Mouse (Mus musculus) right cerebral cortex, postnatal 25 days (tissue): ENCODE data around the gene Ccdc137.

Experiments used
- DNase-seq: peaks from one replicate; pipeline ENCODE4 v3.0.0; 2022

The Ccdc137 gene

DNA sequence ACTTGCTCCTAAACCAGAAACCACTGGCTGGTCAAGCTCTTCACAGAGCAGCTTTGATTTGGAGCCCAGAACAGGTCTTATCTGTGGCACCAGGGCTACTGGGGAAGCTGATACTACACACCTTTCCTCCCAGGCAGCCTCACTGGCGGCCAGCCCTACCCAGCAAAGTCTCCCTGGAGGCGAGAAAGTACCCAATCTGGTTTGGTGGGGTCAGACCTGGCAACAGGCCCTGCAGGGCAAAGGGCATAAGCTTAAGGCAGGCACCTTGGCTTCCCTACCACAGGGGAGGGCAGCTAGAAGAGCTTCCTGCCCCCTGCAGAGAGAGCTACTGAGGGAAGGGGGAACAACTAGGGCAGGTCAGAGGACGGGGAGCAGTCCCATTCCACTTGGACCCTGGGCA lies 42.4 kb downstream of the Ccdc137 start:
- DNase-seq: no peak

DNA sequence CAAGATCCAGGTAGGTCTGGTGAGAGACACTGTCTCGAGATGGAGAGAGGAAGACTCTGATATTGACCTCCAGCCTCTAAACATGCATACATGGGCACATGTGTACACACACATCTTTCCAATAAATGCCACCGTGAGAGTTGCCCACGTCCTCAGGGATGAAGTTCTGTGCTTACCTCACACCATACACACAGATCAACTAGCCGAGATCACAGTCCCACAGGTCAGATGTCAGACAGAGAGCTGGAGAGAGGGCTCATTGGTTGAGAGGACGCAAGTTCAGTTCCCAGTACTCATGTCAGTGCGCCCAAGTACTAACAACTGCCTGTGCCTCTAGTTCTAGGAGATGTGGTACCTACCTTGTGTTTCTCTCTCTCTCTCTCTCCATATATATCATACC lies 43.1 kb downstream of the Ccdc137 start:
- no peak for DNase-seq

GRCm38 (mm10) chr11:120501701-120502100 lies 43.8 kb downstream of the Ccdc137 start:
- no peak for DNase-seq

DNA sequence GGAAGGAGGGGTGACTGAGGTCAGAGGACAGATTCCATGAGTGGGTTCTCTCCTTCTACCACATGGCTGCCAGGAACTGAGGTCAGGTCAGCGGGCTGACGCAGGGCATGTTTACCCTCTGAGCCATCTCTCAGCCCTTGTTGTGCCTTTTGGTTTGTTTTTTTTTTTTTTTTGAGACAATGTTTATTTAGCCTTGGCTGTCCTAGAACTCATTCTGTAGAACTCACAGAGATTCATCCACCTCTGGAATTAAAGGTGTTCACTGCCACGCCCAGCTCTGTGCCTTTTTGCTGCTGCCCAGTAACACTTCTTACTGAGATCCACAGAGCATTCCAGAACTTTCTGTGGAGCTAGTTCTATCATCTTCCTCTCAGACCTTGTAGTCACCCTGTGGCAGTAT lies 47.7 kb downstream of the Ccdc137 start:
- no peak for DNase-seq

DNA sequence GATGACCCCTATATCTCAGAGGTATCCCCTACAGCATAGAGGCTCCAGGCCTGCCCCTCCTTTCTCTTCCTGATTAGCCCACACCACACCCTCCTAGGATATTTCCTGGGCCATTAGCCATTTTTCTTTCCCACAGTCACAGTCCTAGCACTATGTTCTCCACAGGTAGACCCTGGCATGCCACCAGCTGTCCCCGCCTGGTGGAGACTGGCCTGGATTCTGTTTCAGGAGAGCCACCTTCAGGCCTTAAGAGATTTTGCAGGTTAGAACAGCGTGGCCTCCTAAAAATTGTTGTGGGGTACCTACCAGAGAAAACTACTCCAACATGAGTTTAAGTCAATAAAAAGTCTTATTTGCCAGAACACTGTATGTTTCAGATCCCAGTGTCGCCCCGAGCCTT lies 49.0 kb downstream of the Ccdc137 start:
- DNase-seq: no peak

- DNase-seq: no peak
Observed at GRCm38 (mm10) chr11:120507611-120508289, 49.8 kb downstream of the Ccdc137 start.

- DNase-seq: no peak
Observed at GRCm38 (mm10) chr11:120508290-120508870, 50.5 kb downstream of the Ccdc137 start.

DNA sequence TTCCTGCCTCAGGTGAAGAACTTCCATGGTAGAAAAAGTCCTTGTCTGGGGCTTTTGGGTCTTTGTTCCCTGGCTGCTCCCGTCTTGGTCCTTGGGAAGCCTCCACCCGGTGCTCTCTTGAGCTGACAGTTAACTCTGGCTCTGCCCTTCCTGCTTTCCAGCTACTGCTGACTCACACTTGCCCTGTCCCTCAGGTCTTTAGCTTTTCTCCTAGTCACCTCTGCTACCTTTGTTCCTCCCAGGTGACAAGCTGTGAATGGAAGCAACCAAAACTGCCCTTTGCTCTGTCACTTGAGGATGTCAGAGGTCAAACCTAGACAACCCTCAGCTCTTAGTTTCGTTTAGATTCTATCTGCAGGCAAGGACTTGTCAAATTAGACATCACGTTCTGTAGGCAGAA lies 52.0 kb downstream of the Ccdc137 start:
- DNase-seq: no peak

GRCm38 (mm10) chr11:120510375-120511030 lies 52.6 kb downstream of the Ccdc137 start:
- DNase-seq: no peak

DNA sequence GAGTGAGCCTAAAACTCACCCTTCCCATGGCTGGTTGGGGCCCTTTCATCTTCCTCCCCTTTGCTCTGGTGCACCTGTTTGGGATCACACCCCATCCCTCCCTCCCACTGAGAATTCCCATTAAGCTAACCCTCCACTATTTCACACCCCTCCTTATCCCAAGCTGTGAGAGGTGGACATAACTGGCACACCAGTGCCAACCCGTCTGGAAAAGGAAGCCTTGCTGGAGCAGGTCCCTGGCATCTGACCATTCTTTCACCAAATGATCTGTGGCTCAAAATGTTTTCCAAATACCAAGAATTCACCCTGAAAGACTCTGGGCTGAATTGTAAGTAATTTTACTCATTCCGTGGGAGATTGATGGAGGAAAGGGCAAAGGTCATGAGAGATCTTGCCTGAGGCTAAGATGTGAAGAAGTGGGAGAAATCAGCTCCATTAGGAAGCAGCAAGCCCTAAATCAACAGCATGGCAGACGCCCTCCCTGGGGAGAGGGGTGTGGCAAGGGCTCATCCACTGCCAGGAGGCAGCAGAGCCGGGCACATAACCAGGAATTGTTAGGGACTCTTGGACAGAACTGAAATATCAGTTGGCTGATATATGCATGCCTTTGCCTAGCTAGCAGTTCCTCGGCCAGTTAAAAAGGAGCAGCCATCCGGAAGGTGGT lies 55.0 kb downstream of the Ccdc137 start:
- DNase-seq: no peak
